Mouse (Mus musculus) Patski (cell line): ENCODE measurements at regions not wholly inside any gene's neighbourhood (a gene's known extent, or its start where the extent isn't known, plus 50 kb on each side); places are given as distances from the start of the nearest gene placed in this dataset.
"Not testable (repeated sequence)": the region's sequence is repeated elsewhere in the genome, so short reads cannot be mapped to it uniquely, and the experiment has no call there.

ENCODE experiments used
- ATAC-seq: fragments of 100-300 bp; one replicate; pipeline ENCODE4 v1.8.0; 2021
- CTCF ChIA-PET: fragments of 350-600 bp; sonication (Branson Sonifier 250); formaldehyde crosslinking; loops from one replicate; lab custom pipeline; 2022; ENCODE audit warnings: inconsistent platforms; lab: Charles Lee
- POLR2A ChIA-PET: fragments of 350-600 bp; sonication (Branson Sonifier 250); formaldehyde crosslinking; loops from one replicate; lab custom pipeline; 2022; ENCODE audit warnings: antibody characterized with exemption, inconsistent platforms; lab: Charles Lee
- DNase-seq: peaks from one replicate; pipeline ENCODE4 v3.0.0-alpha.2; 2011; ENCODE audit warnings: low read depth, low spot score
- H3K27me3 ChIP-seq: fragments of 371-371 bp; one replicate; pipeline ENCODE4 v1.5.1; 2021
- CTCF ChIP-seq: fragments of 100-300 bp; IDR thresholded peaks from one replicate; pipeline ENCODE4 v1.5.1; 2021
- in situ Hi-C: fragments of 300-500 bp; cut with MboI; formaldehyde crosslinking; loops from 3 replicates; pipeline ENCODE4 v1.11.1; 2018; ENCODE audit warnings: low pct_unique_long_range_greater_than_20kb, mixed read lengths

DNA sequence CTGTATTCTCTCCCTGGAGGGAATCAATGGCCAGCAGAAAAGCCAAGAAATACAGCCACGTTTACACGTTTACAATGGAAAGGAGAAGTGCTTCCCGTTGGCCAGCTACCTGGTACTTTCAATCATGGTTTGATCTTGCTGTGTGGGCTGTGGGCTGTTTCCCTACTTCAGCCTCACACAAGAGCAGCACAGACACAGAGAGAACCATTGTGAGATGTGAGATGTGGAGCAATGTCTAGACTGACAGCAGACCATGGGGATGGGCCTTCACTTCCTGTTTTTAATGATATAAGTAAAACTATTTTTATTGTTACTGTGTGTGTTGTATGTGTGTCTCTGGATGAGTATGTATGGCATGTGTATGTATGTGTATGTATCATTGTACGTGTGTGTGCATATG, 156.2 kb downstream of the Mterf1b start:
- POLR2A ChIA-PET, result no interaction called here

DNA sequence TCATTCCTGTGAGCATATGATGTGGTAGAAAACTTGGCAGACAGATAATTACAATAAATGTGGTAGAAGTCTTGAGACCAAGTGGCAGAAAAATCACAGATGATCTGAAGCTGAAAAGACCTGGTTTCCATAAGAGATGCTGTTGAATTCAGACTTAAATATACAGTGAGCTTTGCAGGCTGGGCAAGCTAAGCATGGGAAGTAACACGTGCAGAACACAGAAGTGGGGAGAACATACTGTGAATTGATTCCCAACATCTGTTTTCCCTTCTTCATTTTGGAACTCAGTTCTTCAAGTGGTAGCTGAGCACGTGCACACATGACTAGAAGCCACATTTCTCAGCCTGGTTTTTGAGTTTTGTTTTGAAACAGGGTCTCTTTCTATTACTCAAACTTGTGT, 157.8 kb downstream of the Mterf1b start:
- ATAC-seq (no peak), DNase-seq (no peak)
- no peak for TF ChIP-seq CTCF
- POLR2A ChIA-PET, result no interaction called here
- CTCF ChIA-PET, result no interaction called here
- H3K27me3 ChIP-seq, result no peaks in the 10 kb centered on the region
- in situ Hi-C loops, result no loop called here

More for the DNA sequence above, 156.2 kb downstream of the Mterf1b start:
- in situ Hi-C loops, result no loop called here
- CTCF ChIA-PET, result no interaction called here
- ATAC-seq (no peak), DNase-seq (no peak)
- TF ChIP-seq CTCF, result no peak
- peaks cover 2% of the 10 kb centered on the region for H3K27me3 ChIP-seq

DNA sequence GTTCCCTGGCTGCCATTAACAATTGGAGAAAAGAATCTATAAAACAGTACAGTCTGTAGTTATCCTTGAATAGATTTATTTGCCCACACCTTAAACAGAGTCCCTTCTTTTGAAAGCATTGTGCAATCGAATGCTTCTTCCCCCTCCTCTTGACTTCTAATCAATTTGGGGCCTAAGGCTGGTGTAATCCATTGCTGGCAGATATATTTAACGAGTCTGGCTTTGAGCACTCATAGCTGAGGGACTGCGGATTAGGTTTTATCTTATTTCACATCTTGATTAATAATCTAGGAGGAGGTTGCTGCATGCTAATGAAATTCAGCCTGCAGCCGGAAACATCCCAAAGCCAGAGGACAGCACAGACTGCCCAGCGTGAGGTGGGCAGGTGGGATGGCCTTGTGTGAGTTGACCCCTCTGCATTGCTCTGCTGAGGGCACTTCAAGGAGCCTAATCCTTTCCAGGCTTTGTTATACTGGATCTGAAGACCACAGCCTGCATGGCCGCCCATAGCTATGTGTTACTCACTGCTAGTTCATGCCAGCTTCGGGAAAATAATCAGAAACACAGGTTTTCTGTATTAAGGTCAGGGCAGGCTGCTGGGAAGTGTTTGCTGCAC, 163.6 kb downstream of the Mterf1b start:
- no peak for DNase-seq
- CTCF ChIA-PET, result no interaction called here
- in situ Hi-C loops, result no loop called here

DNA sequence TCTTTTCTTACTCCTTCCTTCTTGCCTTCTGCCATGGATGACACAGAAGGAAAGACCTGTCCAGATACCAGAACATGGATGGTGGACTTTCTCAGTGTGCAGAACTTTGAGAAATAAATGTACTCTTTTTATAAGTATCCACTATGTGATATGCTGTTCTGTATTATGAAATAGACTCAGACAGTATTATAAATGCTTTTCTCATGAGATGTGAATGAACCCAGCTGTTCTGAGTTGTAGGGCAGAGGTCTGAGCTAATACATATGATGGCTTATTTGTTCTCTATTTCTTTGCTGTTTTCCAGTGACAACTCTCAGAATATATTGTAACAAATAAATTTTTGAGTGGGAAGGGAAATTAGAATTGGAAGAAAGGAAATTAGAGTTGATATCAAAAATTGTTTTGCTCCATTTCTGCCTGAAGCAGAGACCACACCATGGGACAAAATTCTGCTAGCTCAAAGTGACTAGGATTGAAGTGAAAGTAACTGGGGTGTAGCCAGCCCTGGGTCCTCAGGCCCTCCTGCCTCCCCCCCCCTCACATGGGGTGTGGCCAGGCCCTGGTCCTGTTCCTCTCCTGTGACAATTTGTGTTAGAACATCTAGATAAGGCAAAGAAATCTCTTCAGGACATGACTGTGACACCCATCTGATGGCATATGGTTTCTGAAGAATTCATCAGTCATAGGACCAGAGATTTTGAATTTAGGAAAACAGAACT, 164.5 kb downstream of the Mterf1b start:
- in situ Hi-C loops, DNase-seq, H3K27me3 ChIP-seq, ATAC-seq, CTCF ChIA-PET, POLR2A ChIA-PET: not testable (repeated sequence)

More for the DNA sequence above, 163.6 kb downstream of the Mterf1b start:
- no peaks in the 10 kb centered on the region for H3K27me3 ChIP-seq
- POLR2A ChIA-PET, result no interaction called here
- ATAC-seq, result peak; percentile 72
- no peak for TF ChIP-seq CTCF

DNA sequence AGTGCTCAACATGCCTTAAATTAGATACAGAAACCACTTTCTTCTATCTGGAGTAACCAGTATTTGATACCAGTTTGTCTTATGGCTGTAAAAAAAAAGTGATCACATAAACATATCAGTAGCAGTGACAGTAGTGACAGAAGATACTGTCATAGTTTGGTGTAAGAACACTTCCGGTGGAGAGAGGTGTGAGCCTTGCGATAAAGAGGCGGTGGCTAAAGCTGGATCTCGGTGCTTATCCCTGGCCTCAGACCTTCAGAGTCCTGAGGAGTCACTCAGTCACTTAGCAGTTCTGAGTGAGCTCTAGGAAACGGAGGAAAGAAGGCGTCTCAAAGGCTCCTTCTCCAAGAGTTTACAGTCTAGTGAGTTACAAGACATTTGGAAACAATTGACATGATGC, 169.4 kb downstream of the Mterf1b start:
- in situ Hi-C loops, ATAC-seq: not testable (repeated sequence)

DNA sequence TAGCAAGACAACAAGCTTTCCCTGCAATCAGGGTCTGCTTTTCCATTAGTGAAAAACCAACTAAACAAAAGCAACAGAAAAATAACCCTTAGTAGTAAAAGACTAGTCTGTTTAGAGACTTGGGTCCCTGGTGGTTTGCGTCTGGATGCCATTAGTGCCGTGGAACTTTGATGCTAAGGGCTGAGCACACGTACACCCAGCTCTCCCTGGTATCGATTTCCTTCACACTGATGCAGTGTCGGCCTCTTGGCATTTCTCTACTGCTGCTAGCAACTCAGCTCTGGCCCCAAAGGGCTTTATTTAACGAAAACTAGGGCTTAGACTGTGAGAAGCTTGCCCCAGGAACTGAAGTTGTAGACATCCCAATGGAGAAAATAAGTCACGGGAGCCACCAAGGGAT, 192.6 kb downstream of the Mterf1b start:
- H3K27me3 ChIP-seq, in situ Hi-C loops, POLR2A ChIA-PET, CTCF ChIA-PET, ATAC-seq, DNase-seq: not testable (repeated sequence)

More for the DNA sequence above, 169.4 kb downstream of the Mterf1b start:
- H3K27me3 ChIP-seq, CTCF ChIA-PET, POLR2A ChIA-PET, DNase-seq: not testable (repeated sequence)

DNA sequence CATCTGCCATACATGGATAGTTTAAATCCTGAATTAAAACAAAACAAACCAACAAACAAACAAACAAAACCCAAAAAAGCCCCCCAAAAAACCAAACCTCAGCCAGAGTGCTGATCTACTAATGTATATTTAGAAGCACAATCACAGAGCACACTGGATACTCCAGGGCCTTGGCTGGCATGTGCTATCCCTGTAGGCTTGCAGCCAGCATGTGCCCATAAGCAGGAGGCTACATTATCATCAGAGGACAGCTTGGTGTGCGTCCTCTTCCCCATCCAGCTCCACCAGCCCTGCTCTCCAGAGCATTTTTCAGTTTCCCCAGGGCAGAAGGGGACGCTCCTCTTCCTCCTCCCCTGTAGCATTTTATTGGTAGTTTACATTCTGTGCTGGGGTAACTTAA, 198.9 kb downstream of the Mterf1b start:
- ChIA-PET POLR2A (interaction anchor here (0.6 kb wide), 1 partner anchor 223 kb away, joined by 3 read pairs; no protein-coding TSS in a partner anchor), CTCF (no interaction called here)
- ATAC-seq, result no peak
- H3K27me3 ChIP-seq, result no peaks in the 10 kb centered on the region
- in situ Hi-C loops, result no loop called here
- TF ChIP-seq CTCF, result no peak
- no peak for DNase-seq

DNA sequence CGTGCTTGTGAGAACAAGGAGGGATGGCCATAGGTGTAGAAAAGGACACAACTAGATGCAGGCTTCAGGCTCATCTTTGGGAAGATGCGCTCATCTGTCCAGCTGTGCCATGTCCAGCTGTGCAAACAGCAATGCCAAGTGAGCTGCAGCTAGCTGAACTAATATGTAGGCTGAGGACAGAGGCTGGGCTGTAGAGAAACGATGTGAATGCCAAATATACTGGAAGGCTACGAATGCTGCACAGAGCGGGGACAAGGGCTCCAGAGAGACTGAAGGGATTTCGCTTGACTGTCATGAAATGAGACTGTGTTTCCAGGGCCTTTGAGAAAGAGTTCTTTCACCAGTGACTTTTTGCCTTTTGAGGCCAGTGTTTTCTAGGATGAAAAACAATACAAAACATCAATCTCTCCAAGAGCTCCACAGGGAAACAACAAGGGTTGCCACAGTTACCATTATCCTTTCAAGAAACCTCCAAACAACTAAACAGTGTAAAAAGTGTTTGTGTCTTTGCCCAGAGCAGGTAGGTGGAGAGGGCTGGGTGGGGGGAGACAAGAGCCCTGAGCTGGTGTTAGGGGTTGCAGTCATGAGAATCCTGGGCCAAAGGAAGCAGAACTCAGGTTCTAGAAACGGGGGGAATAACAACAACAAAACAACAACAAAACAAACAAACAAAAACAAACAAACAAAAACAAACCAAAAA, 202.3 kb downstream of the Mterf1b start:
- in situ Hi-C loops, result loop anchor here (5.0 kb wide), 1 partner anchor 237 kb away; no protein-coding TSS in a partner anchor
- POLR2A ChIA-PET, ATAC-seq: not testable (repeated sequence)

DNA sequence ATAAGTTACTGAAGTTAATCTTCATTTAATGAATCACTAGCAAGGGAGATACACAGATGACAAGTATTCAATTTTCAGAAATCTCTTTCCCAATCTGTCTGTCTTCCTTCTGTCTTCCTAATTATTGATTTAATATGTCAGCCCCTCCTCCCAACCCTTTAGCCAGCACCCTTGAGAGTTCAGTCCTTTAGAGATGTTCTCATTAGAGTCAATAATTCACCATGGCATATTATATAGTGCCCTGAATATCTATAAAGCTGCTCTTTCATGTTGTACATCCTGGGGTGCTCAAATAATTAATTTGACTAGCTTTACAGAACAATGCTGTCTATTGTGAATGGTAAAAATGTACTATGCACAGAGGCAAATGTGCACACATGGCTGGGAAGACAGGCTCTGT, 205.9 kb downstream of the Mterf1b start:
- H3K27me3 ChIP-seq, result peaks cover 5% of the 10 kb centered on the region
- ATAC-seq (no peak), DNase-seq (no peak)
- CTCF ChIA-PET, result no interaction called here
- no peak for TF ChIP-seq CTCF
- POLR2A ChIA-PET, result no interaction called here
- in situ Hi-C loops, result loop anchor here (5.0 kb wide), 1 partner anchor 241 kb away; no protein-coding TSS in a partner anchor

More for the DNA sequence above, 202.3 kb downstream of the Mterf1b start:
- DNase-seq, H3K27me3 ChIP-seq, CTCF ChIA-PET: not testable (repeated sequence)

DNA sequence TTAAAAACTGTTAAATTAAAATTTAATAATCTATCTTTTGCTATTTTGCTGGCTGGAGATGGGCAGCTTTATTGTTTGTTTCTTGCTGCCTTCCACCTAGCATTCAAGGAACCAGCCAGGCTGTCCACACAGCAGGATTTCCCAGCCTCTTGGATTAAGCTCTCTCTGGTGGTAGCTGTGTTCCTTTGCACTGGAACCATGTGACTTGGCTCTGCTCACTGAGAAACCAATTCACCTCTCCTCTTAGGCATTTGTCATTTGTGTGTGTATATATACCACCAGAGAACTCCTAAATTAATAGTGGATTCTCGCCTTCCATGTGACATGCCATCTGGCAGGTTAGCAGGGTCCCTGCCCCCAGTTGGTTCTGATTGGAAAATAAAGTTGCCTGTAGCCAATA, 225.6 kb downstream of the Mterf1b start:
- no peak for TF ChIP-seq CTCF
- ChIA-PET POLR2A (no interaction called here), CTCF (no interaction called here)
- DNase-seq (no peak), ATAC-seq (no peak)
- H3K27me3 ChIP-seq, result peaks cover 9% of the 10 kb centered on the region
- in situ Hi-C loops, result no loop called here
